8 mouse cellular contexts compared by ENCODE assay signal in genomic region chr10:86610027-86610426, GRCm38 (mm10).
A peak's percentile ranks its signal among the peaks of the same experiment; 100 is the strongest.
DNase-seq lines count a peak whose midpoint lies in the region; ATAC-seq lines count a peak whose summit lies in the region.
"Not testable (repeated sequence)": the region's sequence is repeated elsewhere in the genome, so short reads cannot be mapped to it uniquely, and the experiment has no call there.

No protein-coding gene starts in this region.

- intact Hi-C loops in left cerebral cortex, postnatal 14 days (cut with DNase I), result not testable (repeated sequence)

- ATAC-seq in megakaryocyte-erythroid progenitor cell, adult 5-6 weeks (replicated peaks; ENCODE audit: low FRiP score, low TSS enrichment, poor library complexity, severe bottlenecking), result peak; percentile 47; the same call in 1 of the 2 replicates

- peak; percentile 1 for DNase-seq in 416B (ENCODE audit: low read depth)
- peak; percentile 4 for DNase-seq in R1 (ENCODE audit: low read depth, low spot score)
- DNase-seq in fibroblast of lung, adult 2 months (ENCODE audit: low read depth), result peak; percentile 1
- DNase-seq in induced T-regulatory cell, adult 2 months (ENCODE audit: low read depth), result peak; percentile 2
- peak; percentile 4 for DNase-seq in kidney, postnatal 14 days
- peak; percentile 3 to 6 for DNase-seq in left cerebral cortex, postnatal 14 days (ENCODE audit: low spot score in 2 of 2)
- DNase-seq in right cerebral cortex, postnatal 14 days, result peak; percentile 12

Comparison
In these comparisons a context has a peak if more than half of its experiments do, and no peak if none do; other contexts are left out.
1. Peak in every context shown above with its lines: DNase-seq and ATAC-seq.